Mouse (Mus musculus) CH12.LX (cell line): ENCODE measurements around the gene Vmn1r40. TPM values are rescaled to one million over a fixed set of nuclear protein-coding genes. Genes with fewer than 3 reads are reported as not detected.

Experiments used
- DNase-seq: peaks from one replicate; pipeline ENCODE4 v3.0.0-alpha.2; 2013; ENCODE audit errors: extremely low read depth
- H3K27ac ChIP-seq: 2 replicates; pipeline ENCODE4 v1.5.1; 2012; ENCODE audit warnings: low read depth, mild to moderate bottlenecking, control low read depth, moderate library complexity; ENCODE audit not compliant: insufficient read depth
- H3K27me3 ChIP-seq: replicated peaks from 2 replicates; pipeline ENCODE3; 2012; ENCODE audit warnings: inconsistent platforms
- H3K36me3 ChIP-seq, 2 experiments: replicated peaks in 1 of 2; 2 replicates each; pipeline versions ENCODE3 to v1.6.1; 2012; ENCODE audit warnings: inconsistent platforms in 1 of 2, low read length in 1 of 2, mild to moderate bottlenecking in 1 of 2, mixed read lengths in 1 of 2, moderate library complexity in 1 of 2; ENCODE audit not compliant: control insufficient read depth in 1 of 2, insufficient read depth in 1 of 2
- H3K4me1 ChIP-seq, 2 experiments: 2 replicates each; pipeline ENCODE4 v1.6.1; 2012; ENCODE audit warnings: inconsistent platforms in 1 of 2, moderate library complexity in 1 of 2; ENCODE audit not compliant: insufficient read depth in 2 of 2, control insufficient read depth in 1 of 2
- H3K4me2 ChIP-seq: 2 replicates; pipeline ENCODE4 v1.6.1; 2012; ENCODE audit warnings: low read depth, mild to moderate bottlenecking, control low read depth; ENCODE audit not compliant: poor library complexity, insufficient read depth, severe bottlenecking
- H3K4me3 ChIP-seq, 3 experiments: fragments of 150-350 bp in 1 of 3; sonication (generic) in 1 of 3; replicated peaks in 1 of 3; 2 replicates each; pipeline versions ENCODE3 to v1.5.1; 2011 to 2012; ENCODE audit warnings: low read depth in 2 of 3, low read length in 2 of 3, mild to moderate bottlenecking in 2 of 3, moderate library complexity in 2 of 3, control low read depth in 1 of 3, improper control_type of control experiment in 1 of 3, inconsistent platforms in 1 of 3, mixed read lengths in 1 of 3; ENCODE audit not compliant: poor library complexity in 1 of 3
- H3K79me2 ChIP-seq: replicated peaks from 2 replicates; pipeline ENCODE4 v1.6.1; 2012; ENCODE audit warnings: mild to moderate bottlenecking, moderate library complexity; ENCODE audit not compliant: control insufficient read depth, poor library complexity, insufficient read depth, severe bottlenecking; ENCODE audit errors: extremely low read depth
- H3K9ac ChIP-seq: 2 replicates; pipeline ENCODE4 v1.6.1; 2012; ENCODE audit warnings: low read depth, mild to moderate bottlenecking, control low read depth, moderate library complexity; ENCODE audit not compliant: insufficient read depth
- H3K9me3 ChIP-seq: replicated peaks from 2 replicates; pipeline ENCODE3; 2012; ENCODE audit warnings: low read length, inconsistent platforms, mixed read lengths
- CHD1 ChIP-seq: IDR thresholded peaks from 2 replicates; pipeline ENCODE4 v1.6.1; 2012; ENCODE audit warnings: low read depth, low read length, improper control_type of control experiment, inconsistent platforms
- CTCF ChIP-seq, 2 experiments: IDR thresholded peaks in 1 of 2; conservative IDR thresholded peaks in 1 of 2; 2 replicates each; pipeline ENCODE4 v1.5.1; 2011 to 2012; ENCODE audit warnings: low read depth in 2 of 2, low read length in 2 of 2, improper control_type of control experiment in 1 of 2, inconsistent platforms in 1 of 2, mild to moderate bottlenecking in 1 of 2, moderate library complexity in 1 of 2
- ELF1 ChIP-seq: IDR thresholded peaks from 2 replicates; pipeline ENCODE4 v1.6.1; 2014; ENCODE audit warnings: low read depth, mild to moderate bottlenecking, inconsistent platforms, low read length, improper control_type of control experiment
- EP300 ChIP-seq: IDR thresholded peaks from 2 replicates; pipeline ENCODE4 v1.6.1; 2011; ENCODE audit warnings: low read length, improper control_type of control experiment
- ETS1 ChIP-seq: conservative IDR thresholded peaks from 2 replicates; pipeline ENCODE4 v1.6.1; 2012; ENCODE audit warnings: low read depth, mild to moderate bottlenecking, inconsistent platforms, low read length, improper control_type of control experiment, moderate library complexity
- HCFC1 ChIP-seq: IDR thresholded peaks from 2 replicates; pipeline ENCODE4 v1.6.1; 2012; ENCODE audit warnings: low read depth, mild to moderate bottlenecking, inconsistent platforms, low read length, improper control_type of control experiment
- KAT2A ChIP-seq: IDR thresholded peaks from 2 replicates; pipeline ENCODE4 v1.6.1; 2012; ENCODE audit warnings: low read length, improper control_type of control experiment, inconsistent platforms; ENCODE audit not compliant: insufficient replicate concordance
- MAFK ChIP-seq: IDR thresholded peaks from 2 replicates; pipeline ENCODE4 v1.6.1; 2011; ENCODE audit warnings: low read length, improper control_type of control experiment; ENCODE audit not compliant: insufficient replicate concordance
- MAX ChIP-seq: IDR thresholded peaks from 2 replicates; pipeline ENCODE4 v1.6.1; 2011; ENCODE audit warnings: low read length, improper control_type of control experiment
- MEF2A ChIP-seq: IDR thresholded peaks from 2 replicates; pipeline ENCODE4 v1.6.1; 2014; ENCODE audit warnings: low read depth, mild to moderate bottlenecking, inconsistent platforms, low read length, improper control_type of control experiment, borderline replicate concordance
- MXI1 ChIP-seq: IDR thresholded peaks from 2 replicates; pipeline ENCODE4 v1.6.1; 2011; ENCODE audit warnings: mild to moderate bottlenecking, low read depth, low read length, improper control_type of control experiment
- MYC ChIP-seq: IDR thresholded peaks from 2 replicates; pipeline ENCODE4 v1.6.1; 2011; ENCODE audit warnings: low read depth, mild to moderate bottlenecking, improper control_type of control experiment, low read length
- POLR2A ChIP-seq: IDR thresholded peaks from 2 replicates; pipeline ENCODE4 v1.6.1; 2011; ENCODE audit warnings: low read depth, mild to moderate bottlenecking, improper control_type of control experiment, low read length
- RAD21 ChIP-seq: IDR thresholded peaks from 2 replicates; pipeline ENCODE4 v1.6.1; 2011; ENCODE audit warnings: low read depth, mild to moderate bottlenecking, low read length, improper control_type of control experiment, moderate library complexity
- RCOR1 ChIP-seq: conservative IDR thresholded peaks from 2 replicates; pipeline ENCODE4 v1.6.1; 2012; ENCODE audit warnings: low read depth, mild to moderate bottlenecking, inconsistent platforms, low read length, improper control_type of control experiment
- ZKSCAN1 ChIP-seq: IDR thresholded peaks from 2 replicates; pipeline ENCODE4 v1.6.1; 2012; ENCODE audit warnings: low read depth, inconsistent platforms, low read length, improper control_type of control experiment, borderline replicate concordance
- ZNF384 ChIP-seq: IDR thresholded peaks from 2 replicates; pipeline ENCODE4 v1.6.1; 2012; ENCODE audit warnings: low read depth, low read length, improper control_type of control experiment, inconsistent platforms
- dilution Hi-C: fragments of 300-500 bp; cut with MboI; formaldehyde crosslinking; loops from 2 replicates; pipeline ENCODE4 v1.14.3; 2020; ENCODE audit warnings: low sequenced_read_pairs; ENCODE audit not compliant: extremely low pct_unique_long_range_greater_than_20kb, extremely low pct_ligation_motif_present
- in situ Hi-C: fragments of 300-500 bp; cut with MboI; formaldehyde crosslinking; loops from 3 replicates; pipeline ENCODE4 v1.14.3; 2019; ENCODE audit warnings: low sequenced_read_pairs, low pct_ligation_motif_present, low pct_unique_long_range_greater_than_20kb, mixed read lengths
- polyA plus RNA-seq: library from polyadenylated mRNA; unstranded; fragments of >175 nt; gene quantifications from 2 replicates; pipeline ENCODE4 v1.2.1, GENCODE M21; 2012; ENCODE audit warnings: low read depth; ENCODE audit not compliant: insufficient read length
- total RNA-seq, 2 experiments: library from RNA; depleted of rRNA; stranded (reverse); fragments of 300-350 nt in 1 of 2; fragments of >200 nt in 1 of 2; gene quantifications; 2 replicates each; pipeline ENCODE4 v1.2.3; 2012 to 2014

The Vmn1r40 gene
- not detected in 2 replicates for total RNA-seq (2012; rRNA removed)
- not detected in 2 replicates for total RNA-seq (2014; rRNA removed)
- not detected in 2 replicates for polyA plus RNA-seq

- no peak for TF ChIP-seq MAFK
- no peak for TF ChIP-seq ZKSCAN1
- TF ChIP-seq MXI1, result no peak
- TF ChIP-seq ZNF384, result no peak
- TF ChIP-seq CHD1, result no peak
- no peak for TF ChIP-seq CTCF (conservative IDR thresholded peaks at IDR 0.05 in 1 of 2, IDR thresholded peaks at IDR 0.05 in 1 of 2; ENCODE audit: low read depth in 2 of 2, low read length in 2 of 2)
- no peak for TF ChIP-seq HCFC1
- TF ChIP-seq MYC, result no peak
- no peak for TF ChIP-seq EP300
- TF ChIP-seq KAT2A, result no peak
- TF ChIP-seq MEF2A, result no peak
- TF ChIP-seq RCOR1, result no peak
- no peak for TF ChIP-seq ETS1
- TF ChIP-seq MAX, result no peak
- no peak for TF ChIP-seq ELF1
- Histone ChIP-seq H3K9ac (no peak within 1 kb of the TSS), H3K27me3 (peaks cover 61% of the 10 kb centered on the region), H3K79me2 (no peaks in the 10 kb centered on the region), H3K4me2 (no peak within 1 kb of the TSS), H3K4me3 (no peak within 1 kb of the TSS), H3K27ac (no peak within 1 kb of the TSS), H3K36me3 (no peaks in the 10 kb centered on the region), H3K9me3 (peaks cover 3% of the 10 kb centered on the region), H3K4me1 (no peaks in the 10 kb centered on the region)
- in situ Hi-C loops (no loop called here), dilution Hi-C loops (no loop called here)
- DNase-seq, result no peak
Observed at GRCm38 (mm10) chr6:89707240-89707639, at the start of gene Vmn1r40. TSS of gene Vmn1r40 (plus strand) at chr6:89707540.

GRCm38 (mm10) chr6:89658342-89658741 is 49.0 kb upstream of the Vmn1r40 start:
- TF ChIP-seq RAD21 (peak; percentile 16), POLR2A (no peak), CTCF (conservative IDR thresholded peaks at IDR 0.05 in 1 of 2, IDR thresholded peaks at IDR 0.05 in 1 of 2; ENCODE audit: low read depth in 2 of 2, low read length in 2 of 2) (peak in 1 of 2 experiments; percentile 51; a peak in 2 of 4 replicates)
- no peaks in the 10 kb centered on the region for H3K4me1 ChIP-seq

More at GRCm38 (mm10) chr6:89658342-89658741, 49.0 kb upstream of the Vmn1r40 start:
- Histone ChIP-seq H3K27ac (no peak overlapping the region), H3K9ac (no peak overlapping the region), H3K27me3 (no peaks in the 10 kb centered on the region), H3K4me2 (no peak overlapping the region), H3K4me3 (no peak overlapping the region), H3K79me2 (no peaks in the 10 kb centered on the region), H3K9me3 (no peaks in the 10 kb centered on the region), H3K36me3 (peaks cover 0 to 23% of the 10 kb centered on the region in 2 experiments)
- in situ Hi-C loops, result loop anchor here (25.0 kb wide), 1 partner anchor 879 kb away; no protein-coding TSS in a partner anchor
- dilution Hi-C loops, result no loop called here
- DNase-seq, result no peak
